Mouse (Mus musculus) hindbrain, embryonic 12.5 days (tissue): ENCODE measurements around the gene Tpst1. TPM values are rescaled to one million over a fixed set of nuclear protein-coding genes. Genes with fewer than 3 reads are reported as not detected.

Experiments used
- ATAC-seq: fragments of 200-750 bp; cut with Nextera tagmentation; 2 replicates; pipeline ENCODE4 v1.8.0; 2017; ENCODE audit warnings: moderate TSS enrichment; ENCODE audit not compliant: low FRiP score
- H3K27ac ChIP-seq: fragments of 300-500 bp; sonication (generic); 2 replicates; pipeline ENCODE4 v1.5.1; 2016; ENCODE audit warnings: mild to moderate bottlenecking
- H3K27me3 ChIP-seq: fragments of 300-500 bp; sonication (generic); 2 replicates; pipeline ENCODE4 v1.6.1; 2016; ENCODE audit warnings: mild to moderate bottlenecking
- H3K36me3 ChIP-seq: fragments of 300-500 bp; sonication (generic); 2 replicates; pipeline ENCODE4 v1.6.1; 2016; ENCODE audit warnings: mild to moderate bottlenecking
- H3K4me1 ChIP-seq: fragments of 300-500 bp; sonication (generic); 2 replicates; pipeline ENCODE4 v1.6.1; 2016
- H3K4me2 ChIP-seq: fragments of 300-500 bp; sonication (generic); replicated peaks from 2 replicates; pipeline ENCODE4 v1.6.1; 2016; ENCODE audit warnings: mild to moderate bottlenecking
- H3K4me3 ChIP-seq: fragments of 300-500 bp; sonication (generic); 2 replicates; pipeline ENCODE4 v1.5.1; 2016; ENCODE audit warnings: mild to moderate bottlenecking
- H3K9ac ChIP-seq: fragments of 300-500 bp; sonication (generic); 2 replicates; pipeline ENCODE4 v1.6.1; 2016; ENCODE audit warnings: mild to moderate bottlenecking, moderate library complexity
- H3K9me3 ChIP-seq: fragments of 300-500 bp; sonication (generic); replicated peaks from 2 replicates; pipeline ENCODE4 v1.6.1; 2016; ENCODE audit warnings: mild to moderate bottlenecking
- WGBS: fragments of 180-500 bp; shearing (Covaris S2); methylation state at CpG from one replicate; pipeline ENCODE4 v1.1.7; 2016; 5-methylcytosine and 5-hydroxymethylcytosine counted together
- polyA plus RNA-seq: library from polyadenylated mRNA; unstranded; fragments of >200 nt; fragmentation: Nextera tagmentation; extraction: Ambion mirVana; gene quantifications from 2 replicates; pipeline ENCODE4 v1.2.1, GENCODE M21; 2016

Tpst1 gene
- polyA plus RNA-seq, 1 experiment from 2014 or later = 57.0 TPM

DNA sequence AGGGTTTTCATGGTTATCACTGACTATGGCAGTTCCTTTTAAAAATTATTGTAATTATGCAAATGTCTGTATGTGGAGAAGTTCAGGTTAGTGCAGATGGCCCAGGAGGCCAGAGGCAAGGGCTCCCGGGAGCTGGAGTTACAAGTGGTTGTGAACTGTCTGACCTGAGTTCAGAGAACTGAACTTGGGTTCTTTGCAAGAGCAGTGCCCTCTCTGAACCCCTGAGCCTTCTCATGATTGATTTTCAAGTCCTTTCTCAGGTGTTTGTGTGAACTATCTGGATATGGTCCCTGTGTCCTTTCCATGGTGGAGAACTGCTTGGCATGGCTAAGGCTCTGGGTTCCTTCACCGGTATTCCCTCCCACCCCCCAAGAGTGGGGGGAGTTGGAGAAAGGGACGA is 29.4 kb upstream of the Tpst1 start:
- 94% methylated on average over 3 of the region's 3 CpGs for WGBS
- Histone ChIP-seq H3K9me3 (no peaks in the 10 kb centered on the region), H3K27ac (no peak overlapping the region), H3K27me3 (no peaks in the 10 kb centered on the region), H3K36me3 (peaks cover 75% of the 10 kb centered on the region), H3K4me2 (no peak overlapping the region), H3K9ac (no peak overlapping the region), H3K4me1 (no peaks in the 10 kb centered on the region), H3K4me3 (no peak overlapping the region)
- no peak for ATAC-seq

DNA sequence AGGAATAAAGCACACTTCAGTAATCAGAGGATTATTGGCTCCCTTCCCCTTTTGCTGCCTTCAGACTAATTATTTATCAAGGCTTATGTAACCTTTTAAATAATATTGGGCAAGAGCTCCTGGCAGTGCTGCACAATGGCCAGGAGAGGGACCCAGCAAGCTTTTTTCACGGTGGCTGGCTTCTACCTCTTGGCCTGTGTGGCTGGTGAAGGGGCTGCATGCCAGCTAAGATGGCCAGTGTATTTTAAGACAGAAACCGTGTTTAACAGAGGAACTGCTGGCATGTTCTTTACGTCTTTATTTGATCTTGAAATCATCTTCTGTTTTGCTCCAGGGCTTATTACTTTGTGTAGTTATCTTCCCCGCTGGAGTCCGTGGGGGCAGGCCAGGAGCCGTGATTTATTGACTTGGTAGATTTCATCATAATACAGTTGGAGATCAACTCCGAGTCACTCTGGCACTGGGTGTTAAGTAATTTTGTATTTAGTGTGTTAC is 28.9 kb upstream of the Tpst1 start:
- no peaks in the 10 kb centered on the region for H3K27me3 ChIP-seq
- H3K9me3 ChIP-seq = no peaks in the 10 kb centered on the region
- 86% methylated on average over 7 of the region's 7 CpGs for WGBS
- H3K27ac ChIP-seq = no peak overlapping the region
- H3K4me2 ChIP-seq = no peak overlapping the region
- H3K4me1 ChIP-seq = no peaks in the 10 kb centered on the region
- no peak overlapping the region for H3K9ac ChIP-seq
- H3K4me3 ChIP-seq = no peak overlapping the region
- peaks cover 80% of the 10 kb centered on the region for H3K36me3 ChIP-seq
- no peak for ATAC-seq

- peaks cover 72% of the 10 kb centered on the region for H3K36me3 ChIP-seq
These were observed 27.0 kb upstream of the Tpst1 start for GRCm38 (mm10) chr5:130046100-130046499.

GRCm38 (mm10) chr5:130046589-130046988 is 26.5 kb upstream of the Tpst1 start:
- no peaks in the 10 kb centered on the region for H3K27me3 ChIP-seq
- 86% methylated on average over 10 of the region's 10 CpGs for WGBS
- no peak overlapping the region for H3K27ac ChIP-seq
- H3K4me2 ChIP-seq = no peak overlapping the region
- no peaks in the 10 kb centered on the region for H3K9me3 ChIP-seq
- no peak for ATAC-seq
- peaks cover 73% of the 10 kb centered on the region for H3K36me3 ChIP-seq
- H3K9ac ChIP-seq = no peak overlapping the region
- no peak overlapping the region for H3K4me3 ChIP-seq
- H3K4me1 ChIP-seq = no peaks in the 10 kb centered on the region

More at GRCm38 (mm10) chr5:130046100-130046499, 27.0 kb upstream of the Tpst1 start:
- H3K9ac ChIP-seq = no peak overlapping the region
- no peaks in the 10 kb centered on the region for H3K9me3 ChIP-seq
- H3K4me1 ChIP-seq = no peaks in the 10 kb centered on the region
- no peaks in the 10 kb centered on the region for H3K27me3 ChIP-seq
- no peak overlapping the region for H3K4me3 ChIP-seq
- WGBS = 89% methylated on average over 7 of the region's 7 CpGs
- no peak overlapping the region for H3K27ac ChIP-seq
- ATAC-seq = no peak
- H3K4me2 ChIP-seq = no peak overlapping the region

- no peaks in the 10 kb centered on the region for H3K27me3 ChIP-seq
- no peak overlapping the region for H3K27ac ChIP-seq
- H3K9me3 ChIP-seq = no peaks in the 10 kb centered on the region
- WGBS = 86% methylated on average over 6 of the region's 6 CpGs
- H3K9ac ChIP-seq = no peak overlapping the region
- H3K4me1 ChIP-seq = no peaks in the 10 kb centered on the region
- H3K36me3 ChIP-seq = peaks cover 70% of the 10 kb centered on the region
- H3K4me3 ChIP-seq = no peak overlapping the region
- no peak overlapping the region for H3K4me2 ChIP-seq
- ATAC-seq = no peak
These were observed 26.1 kb upstream of the Tpst1 start for GRCm38 (mm10) chr5:130047013-130047412.

DNA sequence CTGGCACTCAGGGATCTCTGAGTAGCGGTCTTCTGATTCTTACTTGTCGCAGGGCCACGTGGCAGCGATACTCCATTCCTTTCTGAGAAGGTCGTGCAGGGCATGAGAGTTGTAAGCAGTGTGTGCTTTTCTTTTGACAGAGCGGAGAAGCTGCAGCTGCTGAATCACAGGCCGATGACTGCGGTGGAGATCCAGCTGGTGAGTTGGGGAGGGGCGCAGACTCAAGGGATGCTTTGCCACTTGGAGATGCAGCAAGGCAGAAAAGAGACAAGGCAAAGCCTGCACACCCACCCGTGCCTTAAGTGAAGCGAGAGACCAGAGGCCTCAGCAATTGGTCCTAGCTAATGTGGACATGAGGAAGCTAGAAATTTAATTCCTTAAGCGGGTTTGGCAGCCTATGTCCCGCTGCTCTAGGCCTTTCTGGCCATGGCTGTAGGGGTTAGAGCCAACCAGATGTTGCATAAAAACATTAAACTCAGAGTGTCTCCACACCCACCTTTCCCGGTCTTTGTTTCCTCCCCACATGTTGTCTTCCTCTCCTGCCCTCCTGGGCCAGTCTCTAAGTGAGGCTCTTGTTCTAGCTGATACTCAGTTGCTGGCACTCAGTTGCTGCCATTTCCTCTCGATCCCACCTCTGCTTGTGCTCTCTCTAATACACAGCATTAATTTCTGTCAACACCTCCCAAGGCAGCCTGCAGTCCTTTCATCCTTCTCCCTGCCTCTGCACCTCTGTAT is 24.2 kb upstream of the Tpst1 start:
- Histone ChIP-seq H3K9me3 (no peaks in the 10 kb centered on the region), H3K4me1 (no peaks in the 10 kb centered on the region), H3K4me3 (no peak overlapping the region), H3K27ac (no peak overlapping the region), H3K27me3 (no peaks in the 10 kb centered on the region), H3K36me3 (peaks cover 65% of the 10 kb centered on the region), H3K4me2 (no peak overlapping the region), H3K9ac (peak overlapping the region; percentile 15; the same call in 1 of the 2 replicates)
- ATAC-seq = no peak
- 83% methylated on average over 15 of the region's 15 CpGs for WGBS

DNA sequence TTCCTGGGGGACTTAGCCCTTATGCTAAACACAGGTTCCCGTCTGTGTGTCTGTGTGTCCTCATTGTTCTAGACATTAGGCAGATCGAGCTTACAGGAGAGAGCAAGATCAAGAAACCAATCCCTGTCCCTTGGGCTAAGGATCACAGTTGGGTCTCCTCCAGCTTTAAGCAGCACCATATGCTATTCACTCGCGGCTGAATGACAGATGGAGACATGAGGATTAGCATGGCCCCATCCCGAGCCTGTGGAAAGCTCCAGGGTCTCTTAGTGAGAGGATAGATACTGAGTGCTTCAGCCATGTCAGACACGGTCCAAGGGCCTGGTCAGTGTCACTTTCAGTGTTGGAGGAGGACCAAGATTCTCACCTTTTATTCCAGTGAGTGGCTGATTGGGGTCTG is 22.7 kb upstream of the Tpst1 start:
- peaks cover 56% of the 10 kb centered on the region for H3K36me3 ChIP-seq
- H3K4me1 ChIP-seq = no peaks in the 10 kb centered on the region
- H3K9me3 ChIP-seq = no peaks in the 10 kb centered on the region
- ATAC-seq = no peak
- H3K4me2 ChIP-seq = no peak overlapping the region
- 60% methylated on average over 6 of the region's 6 CpGs for WGBS
- H3K4me3 ChIP-seq = no peak overlapping the region
- H3K27ac ChIP-seq = no peak overlapping the region
- no peak overlapping the region for H3K9ac ChIP-seq
- no peaks in the 10 kb centered on the region for H3K27me3 ChIP-seq

DNA sequence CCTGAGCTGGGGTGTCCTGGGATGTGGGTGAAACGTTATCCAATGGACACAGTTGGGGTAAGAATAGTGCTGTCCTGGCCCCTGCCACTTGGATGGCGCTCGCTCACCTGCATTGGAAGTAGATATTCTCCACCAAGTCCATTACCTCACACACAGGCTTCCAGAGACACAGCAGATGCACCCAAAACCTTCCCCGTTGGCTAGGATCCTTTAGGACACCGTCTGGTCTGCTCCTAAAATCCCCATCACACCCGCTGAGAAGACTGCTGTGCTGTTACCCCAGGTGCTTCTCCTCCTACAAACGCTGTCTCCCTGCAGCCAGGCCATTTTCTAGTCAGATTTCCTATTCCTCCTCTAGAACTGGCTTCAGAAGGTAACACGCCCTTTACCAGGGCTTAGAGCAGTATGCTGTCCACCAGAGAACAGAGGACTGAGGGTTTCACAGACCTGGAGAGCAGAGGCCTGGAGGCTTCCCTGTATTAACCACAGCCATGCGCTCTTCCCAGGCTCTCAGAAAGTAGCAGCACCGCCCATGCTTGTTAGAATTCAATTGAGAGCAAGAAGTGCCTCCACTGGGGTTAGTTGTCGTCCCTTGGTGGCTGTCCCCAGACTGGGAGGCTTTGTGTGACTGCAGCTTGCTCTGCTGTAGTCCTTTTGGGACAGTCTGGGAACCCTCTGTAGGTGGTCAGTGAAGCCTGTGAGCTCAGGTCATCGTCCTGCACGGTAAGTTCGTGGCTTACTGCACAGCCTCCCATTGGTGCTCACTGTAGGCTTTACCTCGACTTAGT is 21.9 kb upstream of the Tpst1 start:
- H3K9me3 ChIP-seq = no peaks in the 10 kb centered on the region
- no peak overlapping the region for H3K9ac ChIP-seq
- H3K27me3 ChIP-seq = no peaks in the 10 kb centered on the region
- ATAC-seq = no peak
- no peak overlapping the region for H3K4me2 ChIP-seq
- no peak overlapping the region for H3K4me3 ChIP-seq
- no peak overlapping the region for H3K27ac ChIP-seq
- peaks cover 50% of the 10 kb centered on the region for H3K36me3 ChIP-seq
- 84% methylated on average over 15 of the region's 15 CpGs for WGBS
- no peaks in the 10 kb centered on the region for H3K4me1 ChIP-seq

DNA sequence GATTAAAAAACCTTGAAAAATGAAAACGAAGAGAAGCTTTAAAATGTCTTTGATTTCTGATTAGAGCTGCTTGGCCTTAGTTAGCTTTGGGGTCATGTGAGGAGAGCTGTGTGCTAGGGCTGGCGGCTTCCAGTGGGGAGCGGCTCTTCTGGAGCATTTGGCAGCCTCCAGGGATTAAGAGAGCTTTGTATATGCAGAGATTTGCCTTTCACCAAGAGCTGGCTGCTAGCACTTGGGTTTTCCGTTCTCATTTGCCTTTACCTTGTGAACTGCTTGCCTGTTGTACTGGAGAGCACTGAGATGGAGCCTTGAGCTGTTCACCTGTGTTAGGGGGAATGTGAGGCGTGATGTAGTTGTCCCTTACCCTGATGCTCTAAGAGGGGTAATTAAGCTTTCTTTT is 20.6 kb upstream of the Tpst1 start:
- Histone ChIP-seq H3K4me1 (no peaks in the 10 kb centered on the region), H3K36me3 (peaks cover 37% of the 10 kb centered on the region), H3K9me3 (no peaks in the 10 kb centered on the region), H3K27me3 (no peaks in the 10 kb centered on the region), H3K4me3 (no peak overlapping the region), H3K27ac (no peak overlapping the region), H3K9ac (no peak overlapping the region), H3K4me2 (no peak overlapping the region)
- ATAC-seq = no peak
- 80% methylated on average over 5 of the region's 5 CpGs for WGBS

DNA sequence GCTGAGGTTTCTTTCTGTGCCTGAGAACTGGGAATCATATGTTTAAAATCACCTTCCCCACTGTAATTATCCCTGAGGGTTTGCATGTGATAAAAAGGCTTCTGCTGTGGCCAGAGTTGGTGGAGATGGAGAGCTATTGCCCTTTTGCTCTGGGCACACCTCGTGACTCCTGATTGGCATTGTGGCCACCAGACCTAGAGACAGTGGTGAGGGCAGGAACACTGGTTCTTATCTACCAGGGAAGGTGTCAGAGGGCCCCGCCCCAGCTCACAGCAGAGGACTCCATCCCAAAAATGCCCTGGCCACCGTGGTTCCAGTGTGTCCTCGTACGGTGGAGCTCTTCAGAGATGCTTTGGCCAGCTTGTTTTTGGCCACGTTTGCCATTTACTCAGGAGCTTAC is 20.2 kb upstream of the Tpst1 start:
- Histone ChIP-seq H3K9me3 (no peaks in the 10 kb centered on the region), H3K36me3 (peaks cover 37% of the 10 kb centered on the region), H3K9ac (no peak overlapping the region), H3K4me2 (no peak overlapping the region), H3K27ac (no peak overlapping the region), H3K27me3 (no peaks in the 10 kb centered on the region), H3K4me1 (no peaks in the 10 kb centered on the region), H3K4me3 (no peak overlapping the region)
- WGBS = 92% methylated on average over 6 of the region's 6 CpGs
- ATAC-seq = no peak

- H3K4me2 ChIP-seq = no peak overlapping the region
- H3K36me3 ChIP-seq = peaks cover 33% of the 10 kb centered on the region
- WGBS = 90% methylated on average over 4 of the region's 4 CpGs
These were observed 17.4 kb upstream of the Tpst1 start for GRCm38 (mm10) chr5:130055688-130056087.

GRCm38 (mm10) chr5:130056303-130056702 is 16.8 kb upstream of the Tpst1 start:
- no peak overlapping the region for H3K4me3 ChIP-seq
- peaks cover 34% of the 10 kb centered on the region for H3K36me3 ChIP-seq
- WGBS = 98% methylated on average over 2 of the region's 2 CpGs
- no peak overlapping the region for H3K9ac ChIP-seq
- no peak overlapping the region for H3K4me2 ChIP-seq
- no peaks in the 10 kb centered on the region for H3K27me3 ChIP-seq
- H3K27ac ChIP-seq = no peak overlapping the region
- no peaks in the 10 kb centered on the region for H3K4me1 ChIP-seq
- no peak for ATAC-seq
- H3K9me3 ChIP-seq = no peaks in the 10 kb centered on the region

More at GRCm38 (mm10) chr5:130055688-130056087, 17.4 kb upstream of the Tpst1 start:
- Histone ChIP-seq H3K9ac (no peak overlapping the region), H3K4me1 (no peaks in the 10 kb centered on the region), H3K27me3 (no peaks in the 10 kb centered on the region), H3K4me3 (no peak overlapping the region), H3K27ac (no peak overlapping the region), H3K9me3 (no peaks in the 10 kb centered on the region)
- ATAC-seq = no peak
